8 mouse cellular contexts compared by ENCODE assay signal in genomic region chr17:29416757-29417156, GRCm38 (mm10). TPM values are rescaled to one million over a fixed set of nuclear protein-coding genes. Genes with fewer than 3 reads are reported as not detected.
DNase-seq lines count a peak whose midpoint lies in the region; ATAC-seq and TF ChIP-seq lines count a peak whose summit lies in the region.
"Had no signal": no experiment of that assay in that cellular context is flagged by ENCODE, and none has a peak within 500 bp of the region (broad histone marks: within the 10 kb centered on the region; RNA-seq: fewer than 3 reads in every experiment).

No protein-coding gene starts in this region.

- dilution Hi-C loops in CH12.LX (cut with MboI; ENCODE audit: extremely low pct_ligation_motif_present, extremely low pct_unique_long_range_greater_than_20kb, low sequenced_read_pairs), result no loop called here

- no peaks in the 10 kb centered on the region for H3K27me3 ChIP-seq in hindbrain, embryonic 12.5 days
- H3K27me3 ChIP-seq in hindbrain, embryonic 16.5 days (replicated peaks; ENCODE audit: control insufficient read depth, insufficient read depth, low read length), result no peaks in the 10 kb centered on the region
- no peaks in the 10 kb centered on the region for H3K27me3 ChIP-seq in CH12.LX (replicated peaks)
- no peaks in the 10 kb centered on the region for H3K27me3 ChIP-seq in limb, embryonic 12.5 days
- no peaks in the 10 kb centered on the region for H3K27me3 ChIP-seq in thymus, adult 2 months (ENCODE audit: control insufficient read depth, insufficient read depth, low read length)

- peak in 1 of 2 experiments; percentile 45; a peak in 2 of 4 replicates for TF ChIP-seq CTCF in CH12.LX (conservative IDR thresholded peaks at IDR 0.05 in 1 of 2, IDR thresholded peaks at IDR 0.05 in 1 of 2; ENCODE audit: low read depth in 2 of 2, low read length in 2 of 2)
- TF ChIP-seq CTCF in thymus, adult 2 months (IDR thresholded peaks at IDR 0.05; ENCODE audit: borderline replicate concordance, control insufficient read depth, extremely low read depth, insufficient read depth, low read length, poor library complexity), result no peak

- ATAC-seq in hindbrain, embryonic 12.5 days (ENCODE audit: low FRiP score), result no peak
- no peak for ATAC-seq in hindbrain, embryonic 16.5 days
- no peak for ATAC-seq in limb, embryonic 12.5 days (ENCODE audit: insufficient number of reproducible peaks, insufficient read depth, low FRiP score, low TSS enrichment, low read depth)

- no peak overlapping the region for H3K4me3 ChIP-seq in hindbrain, embryonic 12.5 days
- no peak overlapping the region for H3K4me3 ChIP-seq in hindbrain, embryonic 16.5 days (ENCODE audit: low read length)
- no peak overlapping the region for H3K4me3 ChIP-seq in CH12.LX (replicated peaks in 1 of 3; ENCODE audit: low read depth in 2 of 3, low read length in 2 of 3, poor library complexity in 1 of 3)
- H3K4me3 ChIP-seq in limb, embryonic 12.5 days (replicated peaks), result peak overlapping the region; percentile 34; the same call in 1 of the 2 replicates
- H3K4me3 ChIP-seq in thymus, adult 2 months (ENCODE audit: control insufficient read depth, insufficient read depth, low read length), result no peak overlapping the region

- WGBS in hindbrain, embryonic 12.5 days, result 50% methylated on average over 5 of the region's 5 CpGs
- 32% methylated on average over 3 of the region's 5 CpGs for WGBS in hindbrain, embryonic 16.5 days
- WGBS in limb, embryonic 12.5 days, result 36% methylated on average over 5 of the region's 5 CpGs
- WGBS in thymus, adult 2 months, result 94% methylated on average over 5 of the region's 5 CpGs

- peak overlapping the region; percentile 48 for H3K4me2 ChIP-seq in hindbrain, embryonic 12.5 days (replicated peaks)
- H3K4me2 ChIP-seq in hindbrain, embryonic 16.5 days (ENCODE audit: low read length), result no peak overlapping the region
- H3K4me2 ChIP-seq in CH12.LX (ENCODE audit: insufficient read depth, low read depth, poor library complexity, severe bottlenecking), result peak overlapping the region; percentile 56; the same call in 1 of the 2 replicates
- peak overlapping the region; percentile 61 for H3K4me2 ChIP-seq in limb, embryonic 12.5 days

- no peaks in the 10 kb centered on the region for H3K79me2 ChIP-seq in CH12.LX (replicated peaks; ENCODE audit: control insufficient read depth, extremely low read depth, insufficient read depth, poor library complexity, severe bottlenecking)

- TF ChIP-seq RAD21 in CH12.LX (IDR thresholded peaks at IDR 0.05; ENCODE audit: low read depth, low read length), result peak; percentile 9

- no peaks in the 10 kb centered on the region for H3K36me3 ChIP-seq in hindbrain, embryonic 12.5 days
- no peaks in the 10 kb centered on the region for H3K36me3 ChIP-seq in hindbrain, embryonic 16.5 days (ENCODE audit: control insufficient read depth, insufficient read depth, low read length)
- peaks cover 0 to 17% of the 10 kb centered on the region in 2 experiments for H3K36me3 ChIP-seq in CH12.LX (replicated peaks in 1 of 2; ENCODE audit: control insufficient read depth in 1 of 2, insufficient read depth in 1 of 2, low read length in 1 of 2)
- H3K36me3 ChIP-seq in limb, embryonic 12.5 days, result no peaks in the 10 kb centered on the region
- H3K36me3 ChIP-seq in thymus, adult 2 months (ENCODE audit: control insufficient read depth, insufficient read depth, low read length), result no peaks in the 10 kb centered on the region

- no peak overlapping the region for H3K27ac ChIP-seq in hindbrain, embryonic 12.5 days
- H3K27ac ChIP-seq in hindbrain, embryonic 16.5 days (ENCODE audit: low read depth, low read length), result no peak overlapping the region
- H3K27ac ChIP-seq in CH12.LX (ENCODE audit: insufficient read depth, low read depth), result no peak overlapping the region
- H3K27ac ChIP-seq in limb, embryonic 12.5 days, result peak overlapping the region; percentile 96
- no peak overlapping the region for H3K27ac ChIP-seq in thymus, adult 2 months (ENCODE audit: control insufficient read depth, insufficient read depth, low read length)

- H3K9me3 ChIP-seq in hindbrain, embryonic 12.5 days (replicated peaks), result no peaks in the 10 kb centered on the region
- H3K9me3 ChIP-seq in hindbrain, embryonic 16.5 days (ENCODE audit: control insufficient read depth, low read length), result no peaks in the 10 kb centered on the region
- no peaks in the 10 kb centered on the region for H3K9me3 ChIP-seq in CH12.LX (replicated peaks; ENCODE audit: low read length)
- H3K9me3 ChIP-seq in limb, embryonic 12.5 days, result no peaks in the 10 kb centered on the region

- in situ Hi-C loops in CH12.LX (cut with MboI; ENCODE audit: low pct_ligation_motif_present, low pct_unique_long_range_greater_than_20kb, low sequenced_read_pairs), result no loop called here

- TF ChIP-seq POLR2A in CH12.LX (IDR thresholded peaks at IDR 0.05; ENCODE audit: low read depth, low read length), result no peak
- no peak for TF ChIP-seq POLR2A in thymus, adult 2 months (IDR thresholded peaks at IDR 0.05; ENCODE audit: control insufficient read depth, extremely low read depth, insufficient read depth, low read length, poor library complexity)

- TF ChIP-seq EP300 in CH12.LX (IDR thresholded peaks at IDR 0.05; ENCODE audit: low read length), result no peak

- DNase-seq in CH12.LX (ENCODE audit: extremely low read depth) (no peak), R1 (ENCODE audit: low read depth, low spot score) (peak; percentile 34)
- no peak for DNase-seq in thymus, adult 2 months
- DNase-seq in frontal cortex, adult 2 months (ENCODE audit: extremely low spot score in 1 of 2, low spot score in 1 of 2), result no peak
- DNase-seq: right cerebral cortex, postnatal 14 days had no signal

- no peak overlapping the region for H3K9ac ChIP-seq in hindbrain, embryonic 12.5 days
- no peak overlapping the region for H3K9ac ChIP-seq in hindbrain, embryonic 16.5 days (ENCODE audit: low read depth, low read length)
- no peak overlapping the region for H3K9ac ChIP-seq in CH12.LX (ENCODE audit: insufficient read depth, low read depth)
- no peak overlapping the region for H3K9ac ChIP-seq in limb, embryonic 12.5 days (replicated peaks)

- peaks cover 13% of the 10 kb centered on the region for H3K4me1 ChIP-seq in hindbrain, embryonic 12.5 days
- H3K4me1 ChIP-seq in hindbrain, embryonic 16.5 days (ENCODE audit: control insufficient read depth, insufficient read depth, low read depth, low read length), result peaks cover 5% of the 10 kb centered on the region
- H3K4me1 ChIP-seq in CH12.LX (ENCODE audit: control insufficient read depth in 1 of 2, insufficient read depth in 2 of 2), result peaks cover 17 to 67% of the 10 kb centered on the region in 2 experiments
- H3K4me1 ChIP-seq in limb, embryonic 12.5 days (replicated peaks), result peaks cover 19% of the 10 kb centered on the region
- H3K4me1 ChIP-seq in thymus, adult 2 months (replicated peaks; ENCODE audit: control insufficient read depth, insufficient read depth, low read length), result 0 out of 2 replicates have a peak, but pooled peaks cover 4% of the 10 kb centered on the region

TF ChIP-seq in CH12.LX, 34 proteins besides CTCF, POLR2A, EP300 and RAD21:
- TF ChIP-seq NELFE (IDR thresholded peaks at IDR 0.05; ENCODE audit: low read depth, low read length) (no peak), ETS1 (conservative IDR thresholded peaks at IDR 0.05; ENCODE audit: low read depth, low read length) (no peak), RCOR1 (conservative IDR thresholded peaks at IDR 0.05; ENCODE audit: low read depth, low read length) (no peak), CHD2 (IDR thresholded peaks at IDR 0.05; ENCODE audit: low read length) (no peak), TCF12 (IDR thresholded peaks at IDR 0.05; ENCODE audit: low read depth, low read length) (no peak), POLR2AphosphoS2 (IDR thresholded peaks at IDR 0.05; ENCODE audit: low read depth, low read length) (no peak), GABPA (IDR thresholded peaks at IDR 0.05; ENCODE audit: insufficient replicate concordance, low read depth, low read length) (no peak), USF2 (conservative IDR thresholded peaks at IDR 0.05; ENCODE audit: low read depth, low read length) (no peak), PAX5 (IDR thresholded peaks at IDR 0.05; ENCODE audit: low read length) (no peak), HCFC1 (IDR thresholded peaks at IDR 0.05; ENCODE audit: low read depth, low read length) (no peak), MYC (IDR thresholded peaks at IDR 0.05; ENCODE audit: low read depth, low read length) (no peak), MXI1 (IDR thresholded peaks at IDR 0.05; ENCODE audit: low read depth, low read length) (no peak), ELF1 (IDR thresholded peaks at IDR 0.05; ENCODE audit: low read depth, low read length) (no peak), MAFK (IDR thresholded peaks at IDR 0.05; ENCODE audit: insufficient replicate concordance, low read length) (no peak), ZMIZ1 (IDR thresholded peaks at IDR 0.05; ENCODE audit: low read depth, low read length) (0 out of 2 replicates have a peak, but pooled peaks have one; percentile 0), ZC3H11A (IDR thresholded peaks at IDR 0.05; ENCODE audit: low read depth, low read length) (no peak), SMC3 (IDR thresholded peaks at IDR 0.05; ENCODE audit: low read depth, low read length) (peak; percentile 32)

RNA-seq across cellular contexts. Expression of gene Fgd2, which starts 56.0 kb away (rescaled TPM):
- 4.3 and 7.0 TPM in 2 replicates for polyA plus RNA-seq in hindbrain, embryonic 12.5 days (2016; fragmentation: Nextera tagmentation; extraction: Ambion mirVana)
- 6.5 and 9.1 TPM in 2 replicates for polyA plus RNA-seq in hindbrain, embryonic 16.5 days (2015; fragmentation: Nextera tagmentation; extraction: Ambion mirVana)
- total RNA-seq in CH12.LX (2012; rRNA removed) (48.3 and 67.6 TPM in 2 replicates), CH12.LX (2014; rRNA removed) (41.7 and 41.9 TPM in 2 replicates)
- 49.2 and 54.4 TPM in 2 replicates for polyA plus RNA-seq in CH12.LX (2012; ENCODE audit: insufficient read length, low read depth)
- polyA plus RNA-seq in limb, embryonic 12.5 days (2016; fragmentation: Nextera tagmentation; extraction: Ambion mirVana), result 5.6 and 7.1 TPM in 2 replicates
- 40.0 and 56.0 TPM in 2 replicates for polyA plus RNA-seq in thymus, adult 2 months (2012; rRNA removed)
- polyA plus RNA-seq in frontal cortex, adult 2 months (2012; rRNA removed), result 11.0 and 14.7 TPM in 2 replicates
